Mouse (Mus musculus) MEL (cell line): ENCODE results near the gene Naga. TPM values are rescaled to one million over a fixed set of nuclear protein-coding genes. Genes with fewer than 3 reads are reported as not detected.

Experiments used
- DNase-seq: peaks from one replicate; pipeline ENCODE4 v3.0.0; 2011; ENCODE audit warnings: low read depth, low spot score
- H3K27ac ChIP-seq: 2 replicates; pipeline ENCODE4 v1.5.1; 2012; ENCODE audit warnings: low read depth, mild to moderate bottlenecking, control low read depth, low read length, moderate library complexity; ENCODE audit not compliant: control insufficient read depth
- H3K27me3 ChIP-seq, 2 experiments: fragments of 150-350 bp in 1 of 2; sonication (generic) in 1 of 2; 2 replicates each; pipeline ENCODE4 v1.6.1; 2012; ENCODE audit warnings: low read length in 2 of 2, mild to moderate bottlenecking in 2 of 2, improper control_type of control experiment in 1 of 2, moderate library complexity in 1 of 2; ENCODE audit not compliant: insufficient read depth in 2 of 2, control insufficient read depth in 1 of 2
- H3K36me3 ChIP-seq, 2 experiments: 2 replicates each; pipeline ENCODE4 v1.6.1; 2012 to 2014; ENCODE audit warnings: low read length in 2 of 2, improper control_type of control experiment in 1 of 2, inconsistent platforms in 1 of 2, mild to moderate bottlenecking in 1 of 2; ENCODE audit not compliant: insufficient read depth in 2 of 2, control insufficient read depth in 1 of 2
- H3K4me1 ChIP-seq, 2 experiments: fragments of 150-350 bp in 1 of 2; sonication (generic) in 1 of 2; 2 replicates each; pipeline ENCODE4 v1.6.1; 2012; ENCODE audit warnings: low read length in 2 of 2, improper control_type of control experiment in 1 of 2, mild to moderate bottlenecking in 1 of 2; ENCODE audit not compliant: insufficient read depth in 2 of 2, control insufficient read depth in 1 of 2
- H3K4me3 ChIP-seq, 2 experiments: fragments of 150-350 bp in 1 of 2; sonication (generic) in 1 of 2; 2 replicates each; pipeline ENCODE4 v1.5.1; 2012; ENCODE audit warnings: low read depth in 2 of 2, low read length in 2 of 2, mild to moderate bottlenecking in 2 of 2, moderate library complexity in 2 of 2, control low read depth in 1 of 2, improper control_type of control experiment in 1 of 2; ENCODE audit not compliant: control insufficient read depth in 1 of 2, insufficient read depth in 1 of 2
- H3K79me2 ChIP-seq: 2 replicates; pipeline ENCODE4 v1.6.1; 2012; ENCODE audit warnings: mild to moderate bottlenecking, low read length, moderate library complexity; ENCODE audit not compliant: control insufficient read depth, poor library complexity, insufficient read depth
- H3K9ac ChIP-seq: 2 replicates; pipeline ENCODE4 v1.6.1; 2012; ENCODE audit warnings: low read depth, mild to moderate bottlenecking, control low read depth, low read length, moderate library complexity; ENCODE audit not compliant: control insufficient read depth, poor library complexity, severe bottlenecking
- H3K9me3 ChIP-seq: fragments of 150-350 bp; sonication (generic); replicated peaks from 2 replicates; pipeline ENCODE4 v1.6.1; 2012; ENCODE audit warnings: mild to moderate bottlenecking, low read length, improper control_type of control experiment, moderate library complexity; ENCODE audit not compliant: insufficient read depth
- BHLHE40 ChIP-seq: IDR thresholded peaks from 2 replicates; pipeline ENCODE4 v1.6.1; 2012; ENCODE audit warnings: low read depth, mild to moderate bottlenecking, inconsistent platforms, low read length, improper control_type of control experiment, borderline replicate concordance
- CTCF ChIP-seq, 3 experiments: IDR thresholded peaks in 2 of 3; conservative IDR thresholded peaks in 1 of 3; 2 replicates each; pipeline ENCODE4 v1.5.1; 2011 to 2012; ENCODE audit warnings: low read length in 3 of 3, low read depth in 2 of 3, mild to moderate bottlenecking in 2 of 3, improper control_type of control experiment in 1 of 3, inconsistent platforms in 1 of 3, mixed read lengths in 1 of 3, moderate library complexity in 1 of 3; ENCODE audit not compliant: control insufficient read depth in 1 of 3, insufficient read depth in 1 of 3, poor library complexity in 1 of 3, severe bottlenecking in 1 of 3
- EP300 ChIP-seq, 2 experiments: IDR thresholded peaks; 2 replicates each; pipeline ENCODE4 v1.6.1; 2011; ENCODE audit warnings: improper control_type of control experiment in 2 of 2, low read length in 2 of 2, low read depth in 1 of 2, mild to moderate bottlenecking in 1 of 2
- ETS1 ChIP-seq: IDR thresholded peaks from 2 replicates; pipeline ENCODE4 v1.6.1; 2012; ENCODE audit warnings: low read depth, mild to moderate bottlenecking, inconsistent platforms, low read length, improper control_type of control experiment, moderate library complexity
- GABPA ChIP-seq: IDR thresholded peaks from 2 replicates; pipeline ENCODE4 v1.6.1; 2012; ENCODE audit warnings: low read depth, mild to moderate bottlenecking, inconsistent platforms, low read length, improper control_type of control experiment, moderate library complexity
- GATA1 ChIP-seq: IDR thresholded peaks from 2 replicates; pipeline ENCODE4 v1.6.1; 2011; ENCODE audit warnings: low read depth, low read length, improper control_type of control experiment
- HCFC1 ChIP-seq: IDR thresholded peaks from 2 replicates; pipeline ENCODE4 v1.6.1; 2012; ENCODE audit warnings: low read depth, mild to moderate bottlenecking, inconsistent platforms, low read length, improper control_type of control experiment, moderate library complexity
- MAFK ChIP-seq: IDR thresholded peaks from 2 replicates; pipeline ENCODE4 v1.6.1; 2011; ENCODE audit warnings: low read depth, mild to moderate bottlenecking, low read length, improper control_type of control experiment, borderline replicate concordance
- MAZ ChIP-seq: IDR thresholded peaks from 2 replicates; pipeline ENCODE4 v1.6.1; 2012; ENCODE audit warnings: low read depth, mild to moderate bottlenecking, inconsistent platforms, low read length, improper control_type of control experiment
- MEF2A ChIP-seq: IDR thresholded peaks from 2 replicates; pipeline ENCODE4 v1.6.1; 2014; ENCODE audit warnings: low read depth, mild to moderate bottlenecking, inconsistent platforms, low read length, improper control_type of control experiment; ENCODE audit not compliant: poor library complexity, insufficient replicate concordance, severe bottlenecking; ENCODE audit errors: extremely low read depth
- MXI1 ChIP-seq: IDR thresholded peaks from 2 replicates; pipeline ENCODE4 v1.6.1; 2011; ENCODE audit warnings: mild to moderate bottlenecking, low read depth, low read length, improper control_type of control experiment
- MYB ChIP-seq: IDR thresholded peaks from 2 replicates; pipeline ENCODE4 v1.6.1; 2011; ENCODE audit warnings: mild to moderate bottlenecking, low read depth, low read length, improper control_type of control experiment
- MYC ChIP-seq: IDR thresholded peaks from 2 replicates; pipeline ENCODE4 v1.6.1; 2011; ENCODE audit warnings: low read depth, mild to moderate bottlenecking, low read length, improper control_type of control experiment, moderate library complexity
- NELFE ChIP-seq: IDR thresholded peaks from 2 replicates; pipeline ENCODE4 v1.6.1; 2011; ENCODE audit warnings: low read depth, low read length, improper control_type of control experiment
- NRF1 ChIP-seq: IDR thresholded peaks from 2 replicates; pipeline ENCODE4 v1.6.1; 2014; ENCODE audit warnings: low read depth, mild to moderate bottlenecking, inconsistent platforms, low read length, improper control_type of control experiment, moderate library complexity; ENCODE audit not compliant: poor library complexity, insufficient read depth, severe bottlenecking
- POLR2AphosphoS2 ChIP-seq: IDR thresholded peaks from 2 replicates; pipeline ENCODE4 v1.6.1; 2011; ENCODE audit warnings: low read length, improper control_type of control experiment
- RCOR1 ChIP-seq: IDR thresholded peaks from 2 replicates; pipeline ENCODE4 v1.6.1; 2012; ENCODE audit warnings: low read depth, mild to moderate bottlenecking, inconsistent platforms, low read length, improper control_type of control experiment
- SIN3A ChIP-seq: IDR thresholded peaks from 2 replicates; pipeline ENCODE4 v1.6.1; 2012; ENCODE audit warnings: low read length, improper control_type of control experiment, inconsistent platforms
- SMC3 ChIP-seq: IDR thresholded peaks from 2 replicates; pipeline ENCODE4 v1.6.1; 2011; ENCODE audit warnings: low read depth, low read length, improper control_type of control experiment
- TAL1 ChIP-seq: IDR thresholded peaks from 2 replicates; pipeline ENCODE4 v1.6.1; 2012; ENCODE audit warnings: mild to moderate bottlenecking, inconsistent platforms, low read length, moderate library complexity, mixed read lengths
- TBP ChIP-seq: IDR thresholded peaks from 2 replicates; pipeline ENCODE4 v1.8.0; 2011; ENCODE audit warnings: low read depth, low read length, improper control_type of control experiment
- TCF12 ChIP-seq: IDR thresholded peaks from 2 replicates; pipeline ENCODE4 v1.6.1; 2014; ENCODE audit warnings: low read depth, mild to moderate bottlenecking, inconsistent platforms, low read length, improper control_type of control experiment, moderate library complexity
- USF1 ChIP-seq: IDR thresholded peaks from 2 replicates; pipeline ENCODE4 v1.6.1; 2014; ENCODE audit warnings: low read depth, mild to moderate bottlenecking, inconsistent platforms, low read length, improper control_type of control experiment, moderate library complexity
- USF2 ChIP-seq, 2 experiments: IDR thresholded peaks; 2 replicates each; pipeline ENCODE4 v1.6.1; 2011 to 2012; ENCODE audit warnings: improper control_type of control experiment in 2 of 2, low read length in 2 of 2, borderline replicate concordance in 1 of 2, inconsistent platforms in 1 of 2, low read depth in 1 of 2, mild to moderate bottlenecking in 1 of 2; ENCODE audit not compliant: insufficient read depth in 1 of 2
- ZC3H11A ChIP-seq: IDR thresholded peaks from 2 replicates; pipeline ENCODE4 v1.6.1; 2012; ENCODE audit warnings: low read depth, mild to moderate bottlenecking, inconsistent platforms, low read length, improper control_type of control experiment
- ZMIZ1 ChIP-seq: IDR thresholded peaks from 2 replicates; pipeline ENCODE4 v1.6.1; 2012; ENCODE audit warnings: low read depth, mild to moderate bottlenecking, inconsistent platforms, low read length, improper control_type of control experiment, moderate library complexity
- polyA plus RNA-seq, 2 experiments: library from polyadenylated mRNA; stranded (reverse) in 1 of 2; unstranded in 1 of 2; fragments of >175 nt in 1 of 2; fragments of >200 nt in 1 of 2; gene quantifications; 2 replicates each; pipeline versions ENCODE4 v1.2.1 to v1.2.4; 2012; ENCODE audit warnings: low replicate concordance in 2 of 2, low read depth in 1 of 2; ENCODE audit not compliant: insufficient read length in 2 of 2, insufficient read depth in 1 of 2, missing spikeins in 1 of 2
- total RNA-seq: library from RNA; depleted of rRNA; stranded (reverse); fragments of 300-350 nt; gene quantifications from 2 replicates; pipeline ENCODE4 v1.2.3, GENCODE M21; 2012

The Naga gene
- total and polyA plus RNA-seq, 3 experiments: 26.4 to 59.5 TPM; not detected in 1

- Histone ChIP-seq H3K27ac (no peak overlapping the region), H3K9me3 (no peaks in the 10 kb centered on the region), H3K4me3 (no peak overlapping the region), H3K79me2 (no peaks in the 10 kb centered on the region), H3K4me1 (no peaks in the 10 kb centered on the region), H3K27me3 (peaks cover 6 to 24% of the 10 kb centered on the region in 2 experiments), H3K36me3 (no peaks in the 10 kb centered on the region), H3K9ac (no peak overlapping the region)
- TF ChIP-seq ETS1 (no peak), NELFE (no peak), MYC (no peak), USF1 (no peak), MAZ (no peak), USF2 (IDR thresholded peaks at IDR 0.05; ENCODE audit: borderline replicate concordance in 1 of 2, insufficient read depth in 1 of 2, low read depth in 1 of 2, low read length in 2 of 2) (no peak), NRF1 (no peak), SIN3A (no peak), CTCF (IDR thresholded peaks at IDR 0.05 in 2 of 3, conservative IDR thresholded peaks at IDR 0.05 in 1 of 3; ENCODE audit: control insufficient read depth in 1 of 3, insufficient read depth in 1 of 3, low read depth in 2 of 3, low read length in 3 of 3, poor library complexity in 1 of 3, severe bottlenecking in 1 of 3) (no peak), SMC3 (no peak), HCFC1 (no peak), EP300 (IDR thresholded peaks at IDR 0.05; ENCODE audit: low read depth in 1 of 2, low read length in 2 of 2) (no peak), TBP (no peak), ZMIZ1 (no peak), GABPA (no peak), BHLHE40 (no peak), POLR2AphosphoS2 (no peak)
- DNase-seq: no peak
Observed at GRCm38 (mm10) chr15:82382441-82382840, 43.7 kb upstream of the Naga start.

- Histone ChIP-seq H3K79me2 (no peaks in the 10 kb centered on the region), H3K27ac (no peak overlapping the region), H3K27me3 (peaks cover 6 to 20% of the 10 kb centered on the region in 2 experiments)
Observed at GRCm38 (mm10) chr15:82380714-82381062, 42.0 kb upstream of the Naga start.

More at GRCm38 (mm10) chr15:82380714-82381062, 42.0 kb upstream of the Naga start:
- Histone ChIP-seq H3K9me3 (no peaks in the 10 kb centered on the region), H3K4me1 (no peaks in the 10 kb centered on the region), H3K36me3 (no peaks in the 10 kb centered on the region), H3K9ac (no peak overlapping the region), H3K4me3 (no peak overlapping the region)
- TF ChIP-seq MAFK: no peak
- no peak for TF ChIP-seq MYB
- no peak for TF ChIP-seq TCF12
- no peak for TF ChIP-seq SMC3
- TF ChIP-seq ZC3H11A: no peak
- TF ChIP-seq GATA1: no peak
- TF ChIP-seq USF1: no peak
- no peak for TF ChIP-seq RCOR1
- TF ChIP-seq MXI1: no peak
- no peak for TF ChIP-seq MEF2A
- TF ChIP-seq TAL1: no peak
- no peak for DNase-seq
